Mouse (Mus musculus): ENCODE measurements around the gene Nt5m.
"Not testable (repeated sequence)": the region's sequence is repeated elsewhere in the genome, so short reads cannot be mapped to it uniquely, and the experiment has no call there.

Gene Nt5m

GRCm38 (mm10) chr11:59839008-59839458 is at the start of gene Nt5m:
Nt5m (plus strand) TSS chr11:59839447.
- in situ Hi-C loops (cut with MboI; ENCODE audit: low sequenced_read_pairs), result no loop called here

- in situ Hi-C loops (cut with MboI; ENCODE audit: low sequenced_read_pairs), result no loop called here
Observed at GRCm38 (mm10) chr11:59793390-59793789, 45.9 kb upstream of the Nt5m start.

GRCm38 (mm10) chr11:59800412-59800811 is 38.8 kb upstream of the Nt5m start:
- in situ Hi-C loops (cut with MboI; ENCODE audit: low sequenced_read_pairs), result no loop called here

GRCm38 (mm10) chr11:59801881-59802280 is 37.4 kb upstream of the Nt5m start:
- in situ Hi-C loops (cut with MboI; ENCODE audit: low sequenced_read_pairs), result no loop called here

- in situ Hi-C loops (cut with MboI; ENCODE audit: low sequenced_read_pairs), result no loop called here
Observed at GRCm38 (mm10) chr11:59803516-59803915, 35.7 kb upstream of the Nt5m start.

GRCm38 (mm10) chr11:59804409-59805110 is 34.7 kb upstream of the Nt5m start:
- in situ Hi-C loops (cut with MboI; ENCODE audit: low sequenced_read_pairs), result no loop called here

- in situ Hi-C loops (cut with MboI; ENCODE audit: low sequenced_read_pairs), result no loop called here
Observed at GRCm38 (mm10) chr11:59805256-59805655, 34.0 kb upstream of the Nt5m start.

GRCm38 (mm10) chr11:59805656-59806055 is 33.6 kb upstream of the Nt5m start:
- in situ Hi-C loops (cut with MboI; ENCODE audit: low sequenced_read_pairs), result no loop called here

GRCm38 (mm10) chr11:59808170-59808960 is 30.9 kb upstream of the Nt5m start:
- in situ Hi-C loops (cut with MboI; ENCODE audit: low sequenced_read_pairs), result no loop called here

GRCm38 (mm10) chr11:59809071-59809669 is 30.1 kb upstream of the Nt5m start:
- in situ Hi-C loops (cut with MboI; ENCODE audit: low sequenced_read_pairs), result no loop called here

GRCm38 (mm10) chr11:59809670-59810474 is 29.4 kb upstream of the Nt5m start, which contains the start of gene Flcn:
Flcn (minus strand) TSS chr11:59810016.
- in situ Hi-C loops (cut with MboI; ENCODE audit: low sequenced_read_pairs), result no loop called here

- in situ Hi-C loops (cut with MboI; ENCODE audit: low sequenced_read_pairs), result no loop called here
Observed at GRCm38 (mm10) chr11:59810480-59811158, 28.6 kb upstream of the Nt5m start.

- in situ Hi-C loops (cut with MboI; ENCODE audit: low sequenced_read_pairs), result no loop called here
Observed at GRCm38 (mm10) chr11:59811211-59811610, 28.0 kb upstream of the Nt5m start.

GRCm38 (mm10) chr11:59813276-59813675 is 26.0 kb upstream of the Nt5m start:
- in situ Hi-C loops (cut with MboI; ENCODE audit: low sequenced_read_pairs), result no loop called here

- in situ Hi-C loops (cut with MboI; ENCODE audit: low sequenced_read_pairs), result no loop called here
Observed at GRCm38 (mm10) chr11:59814311-59814710, 24.9 kb upstream of the Nt5m start.

GRCm38 (mm10) chr11:59814936-59815335 is 24.3 kb upstream of the Nt5m start:
- in situ Hi-C loops (cut with MboI; ENCODE audit: low sequenced_read_pairs), result no loop called here

- in situ Hi-C loops (cut with MboI; ENCODE audit: low sequenced_read_pairs), result no loop called here
Observed at GRCm38 (mm10) chr11:59815482-59816065, 23.7 kb upstream of the Nt5m start.

GRCm38 (mm10) chr11:59817916-59818315 is 21.3 kb upstream of the Nt5m start:
- in situ Hi-C loops (cut with MboI; ENCODE audit: low sequenced_read_pairs), result no loop called here

GRCm38 (mm10) chr11:59821625-59822024 is 17.6 kb upstream of the Nt5m start:
- in situ Hi-C loops (cut with MboI; ENCODE audit: low sequenced_read_pairs), result no loop called here

GRCm38 (mm10) chr11:59837789-59838188 is 1.5 kb upstream of the Nt5m start:
- in situ Hi-C loops (cut with MboI; ENCODE audit: low sequenced_read_pairs), result not testable (repeated sequence)
